Mouse (Mus musculus) lung, postnatal 0 days (tissue): ENCODE measurements around the gene Nr4a1. TPM values are rescaled to one million over a fixed set of nuclear protein-coding genes. Genes with fewer than 3 reads are reported as not detected.

Source experiments
- ATAC-seq: fragments of 200-750 bp; cut with Nextera tagmentation; 2 replicates; pipeline ENCODE4 v1.8.0; 2017; ENCODE audit warnings: moderate library complexity
- DNase-seq: peaks from one replicate; pipeline ENCODE4 v3.0.0-alpha.2; 2016; ENCODE audit warnings: low spot score
- H3K27ac ChIP-seq: fragments of 300-500 bp; sonication (generic); 2 replicates; pipeline ENCODE4 v1.5.1; 2014; ENCODE audit warnings: antibody characterized with exemption, mild to moderate bottlenecking, low read length, mixed read lengths
- H3K27me3 ChIP-seq: fragments of 300-500 bp; sonication (generic); replicated peaks from 2 replicates; pipeline ENCODE4 v1.6.1; 2014; ENCODE audit warnings: low read length, mixed read lengths; ENCODE audit not compliant: insufficient read depth
- H3K36me3 ChIP-seq: fragments of 300-500 bp; sonication (generic); 2 replicates; pipeline ENCODE4 v1.6.1; 2014; ENCODE audit warnings: low read length, mixed read lengths; ENCODE audit not compliant: insufficient read depth
- H3K4me1 ChIP-seq: fragments of 300-500 bp; sonication (generic); 2 replicates; pipeline ENCODE4 v1.6.1; 2014; ENCODE audit warnings: antibody characterized with exemption, low read depth, low read length, mixed read lengths; ENCODE audit not compliant: insufficient read depth
- H3K4me2 ChIP-seq: fragments of 300-500 bp; sonication (generic); replicated peaks from 2 replicates; pipeline ENCODE4 v1.6.1; 2014; ENCODE audit warnings: low read depth, mild to moderate bottlenecking, low read length, moderate library complexity, mixed read lengths
- H3K4me3 ChIP-seq: fragments of 300-500 bp; sonication (generic); 2 replicates; pipeline ENCODE4 v1.5.1; 2014; ENCODE audit warnings: low read depth, low read length
- H3K9ac ChIP-seq: fragments of 300-500 bp; sonication (generic); replicated peaks from 2 replicates; pipeline ENCODE4 v1.6.1; 2014; ENCODE audit warnings: low read depth, mild to moderate bottlenecking
- H3K9me3 ChIP-seq: fragments of 300-500 bp; sonication (generic); 2 replicates; pipeline ENCODE4 v1.6.1; 2016; ENCODE audit warnings: low read length, mixed read lengths
- CTCF ChIP-seq: IDR thresholded peaks from 2 replicates; pipeline ENCODE4 v1.5.1; 2016; ENCODE audit warnings: antibody characterized with exemption, mild to moderate bottlenecking
- EP300 ChIP-seq: IDR thresholded peaks from 2 replicates; pipeline ENCODE4 v1.6.1; 2016; ENCODE audit warnings: antibody characterized with exemption, mild to moderate bottlenecking, control low read depth
- WGBS: fragments of 180-500 bp; shearing (Covaris S2); extraction: QIAGEN DNeasy Blood & Tissue Kit; methylation state at CpG from one replicate; pipeline ENCODE4 v1.1.7; 2014; 5-methylcytosine and 5-hydroxymethylcytosine counted together
- polyA plus RNA-seq: library from polyadenylated mRNA; unstranded; fragments of >200 nt; fragmentation: Nextera tagmentation; extraction: Ambion mirVana; gene quantifications from 2 replicates; pipeline ENCODE4 v1.2.1, GENCODE M21; 2015

The Nr4a1 gene
- polyA plus RNA-seq, 1 experiment from 2014 or later, result 7.8 TPM

GRCm38 (mm10) chr15:101302201-101302600 lies 48.1 kb downstream of the Nr4a1 start:
- Histone ChIP-seq H3K4me3 (no peak overlapping the region), H3K9ac (no peak overlapping the region), H3K27me3 (no peaks in the 10 kb centered on the region), H3K36me3 (no peaks in the 10 kb centered on the region), H3K4me2 (no peak overlapping the region), H3K9me3 (no peaks in the 10 kb centered on the region), H3K4me1 (no peaks in the 10 kb centered on the region), H3K27ac (no peak overlapping the region)
- ATAC-seq, result no peak
- TF ChIP-seq EP300, result no peak
- TF ChIP-seq CTCF, result no peak
- DNase-seq, result no peak
- 83% methylated on average over 3 of the region's 3 CpGs for WGBS

- no peaks in the 10 kb centered on the region for H3K27me3 ChIP-seq
- ATAC-seq (no peak), DNase-seq (no peak)
- no peak overlapping the region for H3K4me3 ChIP-seq
- H3K9me3 ChIP-seq, result no peaks in the 10 kb centered on the region
- no peak overlapping the region for H3K4me2 ChIP-seq
- H3K4me1 ChIP-seq, result no peaks in the 10 kb centered on the region
- WGBS, result 79% methylated on average over 4 of the region's 4 CpGs
- H3K27ac ChIP-seq, result no peak overlapping the region
- TF ChIP-seq CTCF, result no peak
- no peak for TF ChIP-seq EP300
- no peaks in the 10 kb centered on the region for H3K36me3 ChIP-seq
- H3K9ac ChIP-seq, result no peak overlapping the region
Observed at GRCm38 (mm10) chr15:101303830-101304229, 49.8 kb downstream of the Nr4a1 start.

GRCm38 (mm10) chr15:101306459-101306858 lies 52.4 kb downstream of the Nr4a1 start:
- no peak overlapping the region for H3K4me3 ChIP-seq
- no peaks in the 10 kb centered on the region for H3K9me3 ChIP-seq
- TF ChIP-seq EP300, result no peak
- no peak for TF ChIP-seq CTCF
- no peak overlapping the region for H3K4me2 ChIP-seq
- no peaks in the 10 kb centered on the region for H3K36me3 ChIP-seq
- no peaks in the 10 kb centered on the region; the same call in 1 of the 2 replicates for H3K4me1 ChIP-seq
- no peaks in the 10 kb centered on the region for H3K27me3 ChIP-seq
- no peak overlapping the region for H3K27ac ChIP-seq
- DNase-seq (no peak), ATAC-seq (no peak)
- 84% methylated on average over 4 of the region's 4 CpGs for WGBS
- no peak overlapping the region for H3K9ac ChIP-seq

- Histone ChIP-seq H3K4me3 (no peak overlapping the region), H3K9me3 (no peaks in the 10 kb centered on the region), H3K36me3 (no peaks in the 10 kb centered on the region), H3K9ac (no peak overlapping the region), H3K4me2 (no peak overlapping the region), H3K27ac (peak overlapping the region; percentile 76), H3K27me3 (no peaks in the 10 kb centered on the region), H3K4me1 (no peaks in the 10 kb centered on the region; the same call in 1 of the 2 replicates)
- ATAC-seq (peak; percentile 77), DNase-seq (peak; percentile 90)
- WGBS, result 40% methylated on average over 13 of the region's 13 CpGs
- TF ChIP-seq EP300 (peak; percentile 76), CTCF (no peak)
Observed at GRCm38 (mm10) chr15:101308440-101309348, 54.6 kb downstream of the Nr4a1 start.

- no peaks in the 10 kb centered on the region; the same call in 1 of the 2 replicates for H3K4me1 ChIP-seq
- peak; percentile 11; the same call in 1 of the 2 replicates for ATAC-seq
- no peak overlapping the region for H3K4me3 ChIP-seq
- no peak for DNase-seq
- no peaks in the 10 kb centered on the region for H3K9me3 ChIP-seq
- WGBS, result 32% methylated on average over 5 of the region's 5 CpGs
- no peaks in the 10 kb centered on the region for H3K36me3 ChIP-seq
- no peak overlapping the region for H3K9ac ChIP-seq
- no peaks in the 10 kb centered on the region for H3K27me3 ChIP-seq
- H3K27ac ChIP-seq, result peak overlapping the region; percentile 15; the same call in 1 of the 2 replicates
- TF ChIP-seq CTCF (no peak), EP300 (no peak)
- no peak overlapping the region for H3K4me2 ChIP-seq
Observed at GRCm38 (mm10) chr15:101309493-101309892, 55.4 kb downstream of the Nr4a1 start.

- Histone ChIP-seq H3K4me1 (no peaks in the 10 kb centered on the region; the same call in 1 of the 2 replicates), H3K27ac (no peak overlapping the region), H3K4me3 (no peak overlapping the region), H3K27me3 (no peaks in the 10 kb centered on the region), H3K36me3 (no peaks in the 10 kb centered on the region), H3K4me2 (no peak overlapping the region), H3K9ac (no peak overlapping the region), H3K9me3 (no peaks in the 10 kb centered on the region)
- ATAC-seq (no peak), DNase-seq (no peak)
- 45% methylated on average over 13 of the region's 15 CpGs for whole genome bisulfite sequencing
- no peak for TF ChIP-seq EP300
- no peak for TF ChIP-seq CTCF
Observed at GRCm38 (mm10) chr15:101311087-101311770, 57.2 kb downstream of the Nr4a1 start.
